Mouse (Mus musculus): ENCODE measurements around the gene Fars2.
"Not testable (repeated sequence)": the region's sequence is repeated elsewhere in the genome, so short reads cannot be mapped to it uniquely, and the experiment has no call there.

The Fars2 gene

GRCm38 (mm10) chr13:36367712-36368491 lies 250.7 kb downstream of the Fars2 start:
- no peak for DNase-seq (ENCODE audit: extremely low spot score, low spot score)

- DNase-seq (ENCODE audit: extremely low spot score, low spot score): no peak
Observed at GRCm38 (mm10) chr13:36368799-36369198, 251.6 kb downstream of the Fars2 start.

- DNase-seq (ENCODE audit: extremely low spot score, low spot score): no peak
Observed at GRCm38 (mm10) chr13:36369400-36369799, 252.2 kb downstream of the Fars2 start.

GRCm38 (mm10) chr13:36383236-36383635 lies 266.0 kb downstream of the Fars2 start:
- no peak for DNase-seq (ENCODE audit: extremely low spot score, low spot score)

GRCm38 (mm10) chr13:36386074-36386473 lies 268.9 kb downstream of the Fars2 start:
- DNase-seq (ENCODE audit: extremely low spot score, low spot score): no peak

GRCm38 (mm10) chr13:36391936-36392335 lies 274.7 kb downstream of the Fars2 start:
- no peak for DNase-seq (ENCODE audit: extremely low spot score, low spot score)

GRCm38 (mm10) chr13:36392666-36393065 lies 275.5 kb downstream of the Fars2 start:
- no peak for DNase-seq (ENCODE audit: extremely low spot score, low spot score)

- no peak for DNase-seq (ENCODE audit: extremely low spot score, low spot score)
Observed at GRCm38 (mm10) chr13:36401011-36401410, 283.8 kb downstream of the Fars2 start.

- no peak for DNase-seq (ENCODE audit: extremely low spot score, low spot score)
Observed at GRCm38 (mm10) chr13:36413276-36413675, 296.1 kb downstream of the Fars2 start.

GRCm38 (mm10) chr13:36415176-36415575 lies 298.0 kb downstream of the Fars2 start:
- DNase-seq (ENCODE audit: extremely low spot score, low spot score): no peak

- DNase-seq (ENCODE audit: extremely low spot score, low spot score): no peak
Observed at GRCm38 (mm10) chr13:36416546-36416945, 299.3 kb downstream of the Fars2 start.

- no peak for DNase-seq (ENCODE audit: extremely low spot score, low spot score)
Observed at GRCm38 (mm10) chr13:36419357-36419756, 302.1 kb downstream of the Fars2 start.

- no peak for DNase-seq (ENCODE audit: extremely low spot score, low spot score)
Observed at GRCm38 (mm10) chr13:36422446-36422845, 305.2 kb downstream of the Fars2 start.

GRCm38 (mm10) chr13:36425824-36426705 lies 308.9 kb downstream of the Fars2 start:
- DNase-seq (ENCODE audit: extremely low spot score, low spot score): not testable (repeated sequence)

- DNase-seq (ENCODE audit: extremely low spot score, low spot score): no peak
Observed at GRCm38 (mm10) chr13:36429500-36430189, 312.4 kb downstream of the Fars2 start.

- no peak for DNase-seq (ENCODE audit: extremely low spot score, low spot score)
Observed at GRCm38 (mm10) chr13:36430420-36431114, 313.4 kb downstream of the Fars2 start.

- no peak for DNase-seq (ENCODE audit: extremely low spot score, low spot score)
Observed at GRCm38 (mm10) chr13:36431974-36432518, 314.8 kb downstream of the Fars2 start.

GRCm38 (mm10) chr13:36444748-36445423 lies 327.7 kb downstream of the Fars2 start:
- DNase-seq (ENCODE audit: extremely low spot score, low spot score): no peak

- DNase-seq (ENCODE audit: extremely low spot score, low spot score): no peak
Observed at GRCm38 (mm10) chr13:36447947-36448346, 330.7 kb downstream of the Fars2 start.

- no peak for DNase-seq (ENCODE audit: extremely low spot score, low spot score)
Observed at GRCm38 (mm10) chr13:36448565-36448964, 331.4 kb downstream of the Fars2 start.

Data from neural tube, embryonic 10.5 days (tissue).